Mouse (Mus musculus): ENCODE data around the gene Cox19.

DNA sequence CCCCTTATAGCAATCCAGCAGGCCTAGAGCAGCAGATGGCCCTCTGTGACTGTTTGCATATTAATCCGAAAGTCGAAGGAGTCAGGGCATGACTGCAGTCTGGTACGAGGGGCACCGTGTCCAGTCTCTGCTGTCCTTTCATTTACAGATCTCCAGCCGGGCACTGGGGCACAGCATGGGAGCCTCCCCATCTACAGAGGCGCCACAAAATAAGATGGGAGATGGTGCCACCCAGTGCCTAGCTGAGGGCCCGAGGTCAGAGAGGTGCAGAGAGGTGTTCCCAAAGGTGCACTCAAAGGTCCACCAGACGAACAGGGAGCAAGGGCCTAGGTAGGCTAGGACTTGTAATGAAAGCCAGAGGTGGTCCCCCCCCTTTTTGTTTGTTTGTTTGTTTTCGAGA is 32.0 kb upstream of the Cox19 start:
- TF ChIP-seq USF1 (IDR thresholded peaks at IDR 0.05; ENCODE audit: low read depth, low read length) (no peak), CTCF (IDR thresholded peaks at IDR 0.05 in 2 of 3, conservative IDR thresholded peaks at IDR 0.05 in 1 of 3; ENCODE audit: control insufficient read depth in 1 of 3, insufficient read depth in 1 of 3, low read depth in 2 of 3, low read length in 3 of 3, poor library complexity in 1 of 3, severe bottlenecking in 1 of 3) (no peak), TBP (IDR thresholded peaks at IDR 0.05; ENCODE audit: low read depth, low read length) (no peak), CHD2 (IDR thresholded peaks at IDR 0.05; ENCODE audit: low read length) (no peak), MEF2A (IDR thresholded peaks at IDR 0.05; ENCODE audit: extremely low read depth, insufficient replicate concordance, low read depth, low read length, poor library complexity, severe bottlenecking) (no peak), RCOR1 (IDR thresholded peaks at IDR 0.05; ENCODE audit: low read depth, low read length) (no peak), EP300 (IDR thresholded peaks at IDR 0.05; ENCODE audit: low read depth in 1 of 2, low read length in 2 of 2) (no peak)
